Mouse (Mus musculus) inflammation-experienced regulatory T-cells (primary cell): ENCODE measurements around the gene Krtap8-1. TPM values are rescaled to one million over a fixed set of nuclear protein-coding genes. Genes with fewer than 3 reads are reported as not detected.

ENCODE experiments used
- polyA plus RNA-seq, 2 experiments: library from polyadenylated mRNA; unstranded; fragments of 100-300 nt; shearing (Covaris generic); gene quantifications; one replicate each; pipeline ENCODE4 v1.2.1; 2017

Gene Krtap8-1
- polyA plus RNA-seq, result not detected

GRCm38 (mm10) chr16:89487852-89488251, at the start of gene Krtap8-1:
Gene Krtap8-1, minus strand, starts transcription at chr16:89487952.

DNA sequence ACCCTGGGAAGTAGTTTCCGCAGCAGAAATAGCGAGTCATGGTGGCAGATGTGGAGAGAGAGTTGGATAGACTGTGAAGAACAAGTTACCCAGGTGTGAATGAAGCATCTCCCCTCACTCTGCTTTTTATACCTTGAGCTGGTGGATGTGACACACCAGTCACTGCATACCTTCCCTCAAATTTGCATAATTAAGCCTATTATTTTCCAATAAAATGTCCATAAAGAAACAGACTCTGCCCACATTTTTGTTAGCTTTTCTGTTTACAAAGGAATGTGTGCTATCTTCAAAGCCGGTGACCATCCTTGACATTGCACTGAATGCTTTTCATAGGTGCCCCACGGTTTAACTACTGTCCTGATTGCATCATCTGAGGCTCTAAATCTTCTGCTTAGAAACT, 20.5 kb upstream of the Krtap8-1 start, which contains the start of gene Krtap7-1:
Gene Krtap7-1 (minus strand): TSS at position 101 of the 400 bp plus-strand sequence.

Other genes starting within 250 kb of the Krtap8-1 start
- gene Krtap21-1, start 84.1 kb downstream of the Krtap8-1 start, polyA plus RNA-seq, result under 1 TPM in 1 of 2 experiments, not detected in 1; 0.45 TPM
- not detected for gene Krtap6-2, start 67.8 kb downstream of the Krtap8-1 start, polyA plus RNA-seq
- gene Krtap7-1, start 20.4 kb upstream of the Krtap8-1 start, polyA plus RNA-seq, result not detected
- not detected for gene Krtap11-1, start 83.2 kb upstream of the Krtap8-1 start, polyA plus RNA-seq